Mouse (Mus musculus) heart, embryonic 14.5 days (tissue): Measurements from ENCODE around the gene Gnai2. TPM values are rescaled to one million over a fixed set of nuclear protein-coding genes. Genes with fewer than 3 reads are reported as not detected.

Source experiments
- ATAC-seq: fragments of 200-750 bp; cut with Nextera tagmentation; 2 replicates; pipeline ENCODE4 v1.8.0; 2017; ENCODE audit warnings: low read depth, moderate TSS enrichment; ENCODE audit not compliant: insufficient number of reproducible peaks, insufficient read depth, low FRiP score
- H3K27ac ChIP-seq, 2 experiments: fragments of 200-500 bp in 1 of 2; fragments of 300-500 bp in 1 of 2; sonication (generic) in 1 of 2; replicated peaks in 1 of 2; 2 replicates each; pipeline ENCODE4 v1.5.1; 2012 to 2014; ENCODE audit warnings: low read depth in 2 of 2, low read length in 2 of 2, control low read depth in 1 of 2, mild to moderate bottlenecking in 1 of 2, mixed read lengths in 1 of 2; ENCODE audit not compliant: control insufficient read depth in 1 of 2, insufficient read depth in 1 of 2
- H3K27me3 ChIP-seq: fragments of 300-500 bp; sonication (generic); 2 replicates; pipeline ENCODE4 v1.6.1; 2014; ENCODE audit warnings: mild to moderate bottlenecking, low read length, control low read depth; ENCODE audit not compliant: control insufficient read depth, insufficient read depth
- H3K36me3 ChIP-seq: fragments of 300-500 bp; sonication (generic); 2 replicates; pipeline ENCODE4 v1.6.1; 2014; ENCODE audit warnings: mild to moderate bottlenecking, control low read depth, low read length, mixed read lengths; ENCODE audit not compliant: control insufficient read depth, insufficient read depth
- H3K4me1 ChIP-seq, 2 experiments: fragments of 200-500 bp in 1 of 2; fragments of 300-500 bp in 1 of 2; sonication (generic) in 1 of 2; 2 replicates each; pipeline ENCODE4 v1.6.1; 2012 to 2014; ENCODE audit warnings: low read length in 2 of 2, control low read depth in 1 of 2, mixed read lengths in 1 of 2; ENCODE audit not compliant: control insufficient read depth in 2 of 2, insufficient read depth in 2 of 2
- H3K4me2 ChIP-seq: fragments of 300-500 bp; sonication (generic); 2 replicates; pipeline ENCODE4 v1.6.1; 2014; ENCODE audit warnings: mild to moderate bottlenecking, low read length
- H3K4me3 ChIP-seq, 2 experiments: fragments of 200-500 bp in 1 of 2; fragments of 300-500 bp in 1 of 2; sonication (generic) in 1 of 2; 2 replicates each; pipeline ENCODE4 v1.5.1; 2012 to 2014; ENCODE audit warnings: low read length in 2 of 2, mild to moderate bottlenecking in 2 of 2, control low read depth in 1 of 2, low read depth in 1 of 2, moderate library complexity in 1 of 2; ENCODE audit not compliant: control insufficient read depth in 1 of 2, insufficient read depth in 1 of 2
- H3K9ac ChIP-seq: fragments of 300-500 bp; sonication (generic); 2 replicates; pipeline ENCODE4 v1.6.1; 2014; ENCODE audit warnings: mild to moderate bottlenecking, low read length
- H3K9me3 ChIP-seq: fragments of 300-500 bp; sonication (generic); 2 replicates; pipeline ENCODE4 v1.6.1; 2016; ENCODE audit warnings: low read length, control low read depth; ENCODE audit not compliant: control insufficient read depth
- WGBS: fragments of 180-500 bp; shearing (Covaris S2); extraction: QIAGEN DNeasy Blood & Tissue Kit; methylation state at CpG from one replicate; pipeline ENCODE4 v1.1.7; 2014; 5-methylcytosine and 5-hydroxymethylcytosine counted together
- polyA plus RNA-seq: library from polyadenylated mRNA; unstranded; fragments of >200 nt; fragmentation: Nextera tagmentation; extraction: Ambion mirVana; gene quantifications from 2 replicates; pipeline ENCODE4 v1.2.1, GENCODE M21; 2014

Gene Gnai2
- polyA plus RNA-seq, 1 experiment from 2014 or later = 410 TPM

DNA sequence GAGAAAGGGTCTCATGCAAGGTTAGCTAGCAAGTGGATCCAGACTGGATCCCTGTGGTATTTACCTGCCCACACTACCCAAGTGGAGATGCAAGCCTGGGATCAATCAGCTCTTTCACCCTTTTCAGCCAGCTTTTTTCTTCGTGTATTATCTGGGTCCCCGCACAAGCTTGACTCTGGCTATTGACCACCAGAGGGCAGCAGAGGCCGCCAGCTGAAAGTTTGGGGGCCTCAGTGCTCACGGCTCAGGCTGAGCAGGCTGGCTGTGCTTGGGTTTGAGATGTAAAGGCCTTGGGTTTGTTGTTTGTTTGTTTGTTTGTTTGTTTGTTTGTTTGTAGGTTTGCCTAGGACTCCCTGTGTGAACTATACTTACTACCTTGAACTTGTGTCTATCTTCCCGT is 10.4 kb upstream of the Gnai2 start:
- peak; percentile 58; the same call in 1 of the 2 replicates for ATAC-seq

DNA sequence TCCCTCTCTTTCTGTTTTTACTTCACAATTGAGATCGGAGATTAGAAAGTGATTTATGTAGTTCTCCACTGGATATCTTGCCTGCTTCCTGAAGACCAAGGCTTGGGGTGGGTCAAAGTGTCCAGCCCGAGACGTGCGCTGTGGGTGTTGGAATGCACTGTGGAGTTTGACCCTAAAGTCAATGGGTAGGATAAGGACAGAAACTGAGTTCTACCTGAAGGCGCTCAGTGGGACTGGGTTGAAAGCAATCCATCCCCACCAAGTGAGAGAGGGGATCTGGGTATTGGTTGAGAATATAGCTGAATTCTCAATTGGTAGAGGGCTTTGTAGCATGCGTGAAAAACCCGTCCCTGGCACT is 10.0 kb upstream of the Gnai2 start:
- peak overlapping the region in 1 of 2 experiments; percentile 38; a peak in 1 of 4 replicates for H3K4me3 ChIP-seq
- peak overlapping the region; percentile 61; the same call in 1 of the 2 replicates for H3K9ac ChIP-seq
- H3K4me2 ChIP-seq = peak overlapping the region; percentile 67
- H3K27me3 ChIP-seq = no peaks in the 10 kb centered on the region
- no peaks in the 10 kb centered on the region for H3K36me3 ChIP-seq
- WGBS = 39% methylated on average over 7 of the region's 7 CpGs
- peaks cover 5 to 8% of the 10 kb centered on the region in 2 experiments; a peak in 2 of 4 replicates for H3K4me1 ChIP-seq
- no peaks in the 10 kb centered on the region for H3K9me3 ChIP-seq
- ATAC-seq = peak; percentile 3; the same call in 1 of the 2 replicates
- H3K27ac ChIP-seq = no peak overlapping the region

More for the DNA sequence above, 10.4 kb upstream of the Gnai2 start:
- no peak overlapping the region for H3K9ac ChIP-seq
- no peaks in the 10 kb centered on the region for H3K36me3 ChIP-seq
- no peak overlapping the region for H3K4me3 ChIP-seq
- WGBS = 13% methylated on average over 5 of the region's 5 CpGs
- H3K9me3 ChIP-seq = no peaks in the 10 kb centered on the region
- H3K27me3 ChIP-seq = no peaks in the 10 kb centered on the region
- H3K4me1 ChIP-seq = peaks cover 3 to 10% of the 10 kb centered on the region in 2 experiments; a peak in 3 of 4 replicates
- H3K4me2 ChIP-seq = no peak overlapping the region; the same call in 1 of the 2 replicates
- no peak overlapping the region for H3K27ac ChIP-seq

DNA sequence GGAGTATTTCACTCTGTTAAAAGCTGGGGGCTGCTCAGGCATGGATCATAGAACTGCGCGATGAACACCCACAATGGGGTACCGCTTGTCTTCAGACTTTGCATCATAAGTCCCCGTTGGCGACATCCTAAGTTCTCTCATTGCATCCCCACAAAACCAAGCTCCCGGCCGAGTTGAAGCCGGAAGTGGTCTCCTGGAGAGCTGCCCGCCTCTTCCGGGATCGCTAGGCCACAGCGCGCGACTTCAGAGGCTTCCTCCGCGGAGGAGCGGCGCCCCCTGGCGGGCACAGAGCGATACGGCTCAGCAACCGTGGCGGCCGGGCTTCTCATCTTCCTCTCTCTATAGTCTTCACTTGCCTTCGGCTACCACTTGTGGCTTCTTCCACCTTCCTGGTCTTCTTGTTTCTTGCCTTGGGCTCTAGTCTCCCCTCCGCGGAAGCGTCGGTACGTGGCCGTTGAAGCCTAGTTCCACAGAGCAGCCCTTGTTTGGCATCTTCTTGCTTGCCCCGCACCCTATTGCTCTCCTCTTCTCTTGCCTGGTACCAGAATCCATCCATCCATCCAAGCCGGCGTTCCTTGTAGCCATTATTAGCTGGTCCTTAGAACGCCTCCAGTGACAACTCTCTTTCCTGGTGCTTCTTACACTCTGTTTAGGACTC is 9.5 kb upstream of the Gnai2 start:
- no peak overlapping the region for H3K27ac ChIP-seq
- no peaks in the 10 kb centered on the region for H3K36me3 ChIP-seq
- peak overlapping the region; percentile 67 for H3K4me2 ChIP-seq
- H3K4me1 ChIP-seq = peaks cover 3 to 5% of the 10 kb centered on the region in 2 experiments; a peak in 1 of 4 replicates
- H3K27me3 ChIP-seq = no peaks in the 10 kb centered on the region
- 4% methylated on average over 35 of the region's 35 CpGs for WGBS
- ATAC-seq = peak; percentile 58
- H3K4me3 ChIP-seq = peak overlapping the region; percentile 38 to 46
- H3K9ac ChIP-seq = peak overlapping the region; percentile 67
- no peaks in the 10 kb centered on the region for H3K9me3 ChIP-seq

DNA sequence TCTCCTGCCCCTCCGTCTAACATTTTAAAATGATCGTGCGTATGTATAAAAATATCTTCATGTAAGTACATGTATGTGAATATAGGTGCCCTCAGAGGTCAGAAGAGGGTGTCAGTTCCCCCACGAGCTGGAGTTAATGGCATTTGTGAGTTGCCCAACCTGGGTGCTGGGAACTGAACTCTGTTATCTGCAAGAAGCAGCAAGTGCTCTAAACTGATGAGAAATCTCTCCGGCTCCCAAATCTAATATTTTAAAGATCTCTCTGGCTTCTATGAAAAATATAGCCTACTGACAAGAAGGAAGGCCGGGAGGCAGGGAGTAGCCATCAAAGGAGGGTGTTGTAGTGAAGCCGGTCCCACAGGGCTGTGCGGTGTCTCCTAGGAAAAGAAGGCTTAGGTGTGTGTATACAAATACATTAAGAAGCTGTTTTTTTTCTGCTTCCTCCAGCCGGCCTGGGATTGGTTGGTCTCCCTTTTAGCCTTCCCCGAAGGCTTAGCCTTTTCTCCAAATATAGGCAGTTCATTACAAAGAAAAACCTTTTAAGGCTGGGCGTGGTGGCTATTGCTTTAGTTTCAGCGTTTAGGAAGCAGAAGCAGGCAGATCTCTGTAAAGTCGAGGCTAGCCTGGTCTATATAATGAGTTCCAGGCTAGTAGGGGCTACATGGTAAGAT is 8.5 kb upstream of the Gnai2 start:
- Histone ChIP-seq H3K27ac (no peak overlapping the region), H3K9me3 (no peaks in the 10 kb centered on the region), H3K4me2 (peak overlapping the region; percentile 67), H3K4me3 (no peak overlapping the region), H3K27me3 (no peaks in the 10 kb centered on the region), H3K4me1 (peaks cover 3 to 5% of the 10 kb centered on the region in 2 experiments; a peak in 1 of 4 replicates), H3K36me3 (no peaks in the 10 kb centered on the region), H3K9ac (no peak overlapping the region)
- ATAC-seq = no peak
- WGBS = 88% methylated on average over 13 of the region's 13 CpGs

DNA sequence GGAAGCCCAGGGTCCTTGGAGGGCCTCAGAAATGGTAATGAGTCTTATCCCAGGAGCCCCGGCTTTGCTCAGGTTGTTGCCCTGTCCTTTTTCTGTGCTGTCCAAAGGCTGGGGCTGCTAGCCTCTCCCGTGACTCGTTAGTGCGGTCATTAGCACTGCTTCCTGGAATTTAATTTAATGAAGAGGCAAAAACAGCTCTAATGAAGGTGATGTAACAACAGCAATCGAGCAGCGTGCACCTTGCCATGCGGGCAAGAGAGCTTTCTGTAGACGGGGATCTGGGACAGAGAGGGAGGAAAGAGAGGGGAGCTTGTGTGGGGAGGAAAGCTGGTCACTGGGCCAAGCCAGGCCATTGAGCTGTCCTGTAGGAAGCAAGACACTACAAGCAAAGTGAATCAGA is 6.5 kb upstream of the Gnai2 start:
- Histone ChIP-seq H3K4me1 (peaks cover 11% of the 10 kb centered on the region in 2 experiments; a peak in 3 of 4 replicates), H3K9ac (no peak overlapping the region), H3K4me2 (no peak overlapping the region), H3K27me3 (no peaks in the 10 kb centered on the region), H3K36me3 (no peaks in the 10 kb centered on the region), H3K4me3 (no peak overlapping the region), H3K27ac (no peak overlapping the region), H3K9me3 (no peaks in the 10 kb centered on the region)
- WGBS = 67% methylated on average over 8 of the region's 8 CpGs
- ATAC-seq = no peak

DNA sequence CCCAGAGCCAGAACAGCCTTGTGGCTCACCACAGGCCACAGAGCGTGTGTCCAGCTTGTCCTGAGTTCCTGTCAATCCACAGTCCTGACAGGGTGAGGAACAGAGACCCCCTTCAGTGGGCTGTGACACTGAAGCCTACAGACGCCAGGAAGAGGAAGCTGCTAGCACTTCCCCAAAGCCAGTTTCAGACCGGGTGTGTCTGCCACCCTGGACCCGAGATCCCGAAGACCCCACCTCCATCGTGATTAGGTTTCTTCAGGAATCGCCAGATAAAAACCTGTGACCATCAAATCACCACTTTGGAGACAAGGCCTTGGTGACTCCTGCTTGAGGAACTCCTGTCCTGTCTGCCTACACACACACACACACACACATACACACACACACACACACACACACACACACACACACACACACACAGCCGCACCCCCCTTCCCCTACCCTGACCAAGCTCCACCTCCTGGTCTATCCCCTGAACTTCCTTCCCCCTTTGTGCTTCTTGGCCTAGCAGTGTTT is 5.1 kb upstream of the Gnai2 start:
- Histone ChIP-seq H3K4me1 (peaks cover 15 to 20% of the 10 kb centered on the region in 2 experiments), H3K27me3 (no peaks in the 10 kb centered on the region), H3K4me2 (no peak overlapping the region), H3K9ac (no peak overlapping the region), H3K27ac (no peak overlapping the region; a peak in 1 of 4 replicates), H3K36me3 (no peaks in the 10 kb centered on the region), H3K9me3 (no peaks in the 10 kb centered on the region), H3K4me3 (no peak overlapping the region)
- 31% methylated on average over 8 of the region's 8 CpGs for WGBS
- no peak for ATAC-seq

DNA sequence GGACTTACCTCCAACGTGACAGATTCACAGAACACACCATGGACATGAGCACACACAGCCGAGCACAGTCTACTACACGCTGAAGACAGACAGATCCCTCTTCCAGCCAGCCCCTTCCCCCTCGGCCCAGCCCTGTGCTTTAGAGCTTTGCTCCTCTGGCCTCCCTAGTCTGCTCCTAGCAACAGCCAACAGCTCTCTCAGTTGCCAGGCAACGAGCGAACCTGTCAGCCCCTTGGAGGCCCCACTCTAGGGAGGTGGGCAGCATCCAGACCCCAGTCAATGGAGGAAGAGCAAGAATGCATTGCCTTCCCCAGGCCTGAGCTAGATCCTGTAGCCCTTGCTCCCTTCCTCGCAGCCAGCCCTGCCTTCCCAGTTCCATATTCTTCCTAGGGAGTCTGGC is 1.9 kb upstream of the Gnai2 start:
- no peak overlapping the region for H3K4me3 ChIP-seq
- peaks cover 23 to 26% of the 10 kb centered on the region in 2 experiments for H3K4me1 ChIP-seq
- WGBS = 26% methylated on average over 7 of the region's 7 CpGs
- no peak overlapping the region for H3K4me2 ChIP-seq
- H3K9ac ChIP-seq = no peak overlapping the region
- H3K27ac ChIP-seq = 0 out of 4 replicates have a peak overlapping the region, but pooled peaks of 1 of the 2 experiments have one; percentile 10
- ATAC-seq = no peak
- H3K27me3 ChIP-seq = no peaks in the 10 kb centered on the region
- H3K36me3 ChIP-seq = peaks cover 7% of the 10 kb centered on the region; the same call in 1 of the 2 replicates
- no peaks in the 10 kb centered on the region for H3K9me3 ChIP-seq
